Mouse (Mus musculus) hindbrain, embryonic 16.5 days (tissue): ENCODE data around the gene Rps6ka1. TPM values are rescaled to one million over a fixed set of nuclear protein-coding genes. Genes with fewer than 3 reads are reported as not detected.

Experiments
- ATAC-seq: fragments of 200-750 bp; cut with Nextera tagmentation; 2 replicates; pipeline ENCODE4 v1.8.0; 2017; ENCODE audit warnings: moderate TSS enrichment, moderate library complexity
- H3K27ac ChIP-seq: fragments of 300-500 bp; sonication (generic); 2 replicates; pipeline ENCODE4 v1.5.1; 2014; ENCODE audit warnings: low read depth, mild to moderate bottlenecking, control low read depth, low read length, moderate library complexity
- H3K27me3 ChIP-seq: fragments of 300-500 bp; sonication (generic); replicated peaks from 2 replicates; pipeline ENCODE4 v1.6.1; 2014; ENCODE audit warnings: low read length; ENCODE audit not compliant: control insufficient read depth, insufficient read depth
- H3K36me3 ChIP-seq: fragments of 300-500 bp; sonication (generic); 2 replicates; pipeline ENCODE4 v1.6.1; 2014; ENCODE audit warnings: mild to moderate bottlenecking, low read length, moderate library complexity, mixed read lengths; ENCODE audit not compliant: control insufficient read depth, insufficient read depth
- H3K4me1 ChIP-seq: fragments of 300-500 bp; sonication (generic); 2 replicates; pipeline ENCODE4 v1.6.1; 2014; ENCODE audit warnings: low read depth, low read length; ENCODE audit not compliant: control insufficient read depth, insufficient read depth
- H3K4me2 ChIP-seq: fragments of 300-500 bp; sonication (generic); 2 replicates; pipeline ENCODE4 v1.6.1; 2014; ENCODE audit warnings: mild to moderate bottlenecking, low read length, control low read depth, moderate library complexity
- H3K4me3 ChIP-seq: fragments of 300-500 bp; sonication (generic); 2 replicates; pipeline ENCODE4 v1.5.1; 2014; ENCODE audit warnings: mild to moderate bottlenecking, low read length, control low read depth, moderate library complexity
- H3K9ac ChIP-seq: fragments of 300-500 bp; sonication (generic); 2 replicates; pipeline ENCODE4 v1.6.1; 2014; ENCODE audit warnings: low read depth, mild to moderate bottlenecking, control low read depth, low read length, moderate library complexity
- H3K9me3 ChIP-seq: fragments of 300-500 bp; sonication (generic); 2 replicates; pipeline ENCODE4 v1.6.1; 2014; ENCODE audit warnings: mild to moderate bottlenecking, low read length, moderate library complexity; ENCODE audit not compliant: control insufficient read depth
- WGBS: fragments of 180-500 bp; shearing (Covaris S2); extraction: QIAGEN DNeasy Blood & Tissue Kit; methylation state at CpG from one replicate; pipeline ENCODE4 v1.1.7; 2014; 5-methylcytosine and 5-hydroxymethylcytosine counted together
- polyA plus RNA-seq: library from polyadenylated mRNA; unstranded; fragments of >200 nt; fragmentation: Nextera tagmentation; extraction: Ambion mirVana; gene quantifications from 2 replicates; pipeline ENCODE4 v1.2.1, GENCODE M21; 2015

The Rps6ka1 gene
- polyA plus RNA-seq, 1 experiment from 2014 or later, result 28.2 TPM

DNA sequence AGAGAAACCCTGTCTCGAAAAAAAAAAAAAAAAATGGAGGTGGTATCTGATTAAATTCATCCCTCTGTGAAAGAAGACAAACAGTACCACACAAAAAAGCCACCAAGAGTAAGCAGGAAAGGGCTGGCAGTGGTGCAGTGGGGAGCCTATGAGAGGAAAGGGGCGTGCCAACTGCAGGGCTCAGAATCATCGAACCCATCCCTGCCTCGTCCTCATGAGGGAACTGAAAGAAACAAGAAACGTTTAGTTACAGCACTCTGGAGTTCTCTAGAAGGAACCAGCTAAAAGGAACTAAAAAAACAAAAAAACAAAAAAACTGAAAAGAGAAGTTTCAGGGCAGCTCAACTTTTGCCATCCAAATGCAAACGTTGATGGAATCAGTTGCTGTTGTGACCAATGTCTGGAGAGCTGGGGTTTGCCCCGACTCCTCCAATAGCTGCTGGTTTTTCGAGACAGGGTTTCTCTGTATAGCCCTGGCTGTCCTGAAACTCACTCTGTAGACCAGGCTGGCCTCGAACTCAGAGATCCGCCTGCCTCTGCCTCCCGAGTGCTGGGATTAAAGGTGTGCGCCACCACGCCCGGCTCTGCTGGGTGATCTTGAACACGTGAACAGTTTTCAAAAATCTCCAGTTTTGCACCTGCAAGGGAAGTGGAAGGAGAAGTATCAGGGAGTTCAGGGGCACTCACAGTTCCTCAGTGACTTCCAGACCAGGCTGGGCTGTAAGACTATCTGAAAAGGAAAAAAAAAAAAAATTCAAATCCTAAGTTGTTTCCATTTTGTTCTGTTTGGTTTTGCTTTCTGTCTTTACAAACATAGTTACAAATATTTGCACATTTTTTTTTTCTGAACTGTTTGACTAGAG lies 83.0 kb downstream of the Rps6ka1 start:
- H3K4me2 ChIP-seq, result no peak overlapping the region
- no peak overlapping the region for H3K27ac ChIP-seq
- H3K4me1 ChIP-seq, result no peaks in the 10 kb centered on the region
- no peaks in the 10 kb centered on the region for H3K9me3 ChIP-seq
- no peak overlapping the region for H3K9ac ChIP-seq
- WGBS, result 79% methylated on average over 15 of the region's 15 CpGs
- no peaks in the 10 kb centered on the region for H3K27me3 ChIP-seq
- no peaks in the 10 kb centered on the region for H3K36me3 ChIP-seq
- ATAC-seq, result no peak
- H3K4me3 ChIP-seq, result no peak overlapping the region

DNA sequence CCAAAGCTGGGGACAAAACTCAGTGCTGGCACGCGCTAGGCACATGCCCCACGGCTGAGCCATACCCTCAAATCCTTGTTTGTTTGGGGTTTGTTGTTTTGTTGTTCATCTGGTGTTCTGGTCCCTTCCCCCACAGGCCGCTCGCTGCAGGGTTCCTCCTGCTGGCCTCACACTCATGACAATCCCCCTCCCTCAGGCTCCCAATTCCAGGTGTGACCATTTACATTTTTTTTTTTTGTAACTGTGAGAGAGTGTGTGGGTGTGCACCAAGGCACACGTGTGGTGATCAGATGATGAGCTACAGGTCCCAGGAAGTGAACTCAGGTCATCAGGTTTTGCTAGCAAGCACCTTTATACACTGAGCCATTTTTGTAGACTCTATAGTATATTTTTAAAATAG lies 87.0 kb downstream of the Rps6ka1 start:
- no peaks in the 10 kb centered on the region for H3K4me1 ChIP-seq
- H3K4me2 ChIP-seq, result no peak overlapping the region
- H3K27me3 ChIP-seq, result no peaks in the 10 kb centered on the region
- no peak overlapping the region for H3K9ac ChIP-seq
- H3K36me3 ChIP-seq, result no peaks in the 10 kb centered on the region
- no peak for ATAC-seq
- no peak overlapping the region for H3K27ac ChIP-seq
- 27% methylated on average over 6 of the region's 6 CpGs for whole genome bisulfite sequencing
- no peak overlapping the region for H3K4me3 ChIP-seq
- no peaks in the 10 kb centered on the region for H3K9me3 ChIP-seq

Other genes with a start within 250 kb of the Rps6ka1 start
- gene Zdhhc18, start 237.6 kb downstream of the Rps6ka1 start, polyA plus RNA-seq, result 3.6 and 3.7 TPM in 2 replicates
- gene Pigv, start 215.2 kb downstream of the Rps6ka1 start, polyA plus RNA-seq, result 14.1 and 15.9 TPM in 2 replicates
- gene Arid1a, start 131.0 kb downstream of the Rps6ka1 start, polyA plus RNA-seq, result 24.2 and 25.2 TPM in 2 replicates
- gene Hmgn2, start 80.9 kb upstream of the Rps6ka1 start, polyA plus RNA-seq, result 909 and 1,029 TPM in 2 replicates
- gene Dhdds, start 113.1 kb upstream of the Rps6ka1 start, polyA plus RNA-seq, result 49.7 and 49.8 TPM in 2 replicates
- gene Lin28a, start 131.0 kb upstream of the Rps6ka1 start, polyA plus RNA-seq, result 0.16 and 0.35 TPM in 2 replicates
- gene Zfp683, start 166.0 kb upstream of the Rps6ka1 start, polyA plus RNA-seq, result not detected in 2 replicates
- 3.7 and 5.3 TPM in 2 replicates for gene Crybg2, start 173.0 kb upstream of the Rps6ka1 start, polyA plus RNA-seq
- gene Cd52, start 207.3 kb upstream of the Rps6ka1 start, polyA plus RNA-seq, result 1.5 and 1.8 TPM in 2 replicates
- gene Ubxn11, start 214.8 kb upstream of the Rps6ka1 start, polyA plus RNA-seq, result 21.3 and 21.5 TPM in 2 replicates
- gene Sh3bgrl3, start 241.0 kb upstream of the Rps6ka1 start, polyA plus RNA-seq, result 467 and 509 TPM in 2 replicates